Mouse (Mus musculus): ENCODE data around the gene Acap1. TPM values are rescaled to one million over a fixed set of nuclear protein-coding genes. Genes with fewer than 3 reads are reported as not detected.

Gene Acap1
- polyA plus RNA-seq, 1 experiment from 2014 or later = 0.73 TPM

DNA sequence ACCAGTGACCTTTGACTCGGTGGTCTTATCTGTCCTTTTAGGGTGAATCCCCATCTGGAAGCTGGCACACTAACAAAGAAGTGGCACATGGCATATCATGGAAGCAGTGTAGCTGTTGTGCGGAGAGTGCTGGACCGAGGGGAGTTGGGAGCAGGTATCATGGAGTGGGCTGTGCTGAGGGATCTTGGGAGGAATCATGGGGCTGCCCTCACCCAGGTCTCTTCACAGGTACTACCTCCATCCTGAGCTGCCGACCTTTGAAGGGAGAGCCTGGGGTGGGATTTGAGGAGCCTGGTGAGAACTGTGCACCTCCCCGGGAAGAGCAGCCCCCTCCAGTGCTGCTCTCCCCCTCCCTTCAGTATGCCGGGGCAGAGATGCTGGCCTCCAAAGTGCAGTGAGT is 16.4 kb upstream of the Acap1 start:
- H3K4me3 ChIP-seq = no peak overlapping the region
- no peak overlapping the region for H3K9ac ChIP-seq (replicated peaks)
- 94% methylated on average over 6 of the region's 6 CpGs for WGBS

DNA sequence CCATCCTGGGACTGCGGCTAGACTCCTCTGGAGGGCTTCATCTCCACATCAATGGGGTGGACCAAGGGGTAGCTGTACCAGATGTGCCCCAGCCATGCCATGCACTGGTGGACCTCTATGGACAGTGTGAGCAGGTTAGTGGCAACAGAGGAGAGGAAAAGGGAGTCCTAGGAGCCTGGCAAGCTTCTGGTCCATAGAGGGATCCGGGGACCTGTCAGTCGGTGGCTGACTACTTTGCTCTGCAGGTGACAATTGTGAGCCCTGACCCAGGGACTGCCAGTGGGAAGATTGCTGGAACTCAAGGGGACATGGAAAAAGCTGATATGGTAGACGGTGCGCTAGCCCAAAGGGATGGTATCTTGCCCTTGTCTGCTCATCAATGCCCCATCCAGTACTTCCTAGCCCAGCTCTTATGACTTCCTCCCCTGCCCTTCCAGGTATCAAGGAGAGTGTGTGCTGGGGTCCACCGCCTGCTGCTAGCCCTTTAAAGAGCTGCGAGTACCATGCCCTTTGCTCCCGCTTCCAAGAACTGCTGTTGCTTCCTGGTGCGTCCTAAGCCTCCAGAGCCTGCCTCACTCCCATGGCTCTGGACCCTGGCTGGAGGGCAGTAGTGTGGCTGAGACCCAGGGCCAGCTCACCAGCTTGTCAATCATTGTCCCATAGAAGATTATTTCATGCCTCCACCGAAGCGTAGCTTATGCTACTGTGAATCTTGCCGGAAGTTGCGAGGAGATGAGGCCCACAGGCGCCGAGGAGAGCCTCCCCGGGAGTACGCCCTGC is 15.6 kb upstream of the Acap1 start:
- Histone ChIP-seq H3K4me1 (peaks cover 27% of the 10 kb centered on the region), H3K9ac (replicated peaks) (no peak overlapping the region), H3K36me3 (peaks cover 84% of the 10 kb centered on the region), H3K27me3 (no peaks in the 10 kb centered on the region), H3K4me3 (no peak overlapping the region), H3K9me3 (no peaks in the 10 kb centered on the region), H3K27ac (replicated peaks) (no peak overlapping the region), H3K4me2 (replicated peaks) (no peak overlapping the region)
- WGBS = 94% methylated on average over 17 of the region's 17 CpGs
- ATAC-seq (ENCODE audit: low FRiP score, low read depth) = no peak

More for the DNA sequence above, 16.4 kb upstream of the Acap1 start:
- no peak overlapping the region for H3K4me2 ChIP-seq (replicated peaks)
- peaks cover 32% of the 10 kb centered on the region for H3K4me1 ChIP-seq
- H3K27ac ChIP-seq (replicated peaks) = no peak overlapping the region
- H3K36me3 ChIP-seq = peaks cover 84% of the 10 kb centered on the region
- no peaks in the 10 kb centered on the region for H3K27me3 ChIP-seq
- no peaks in the 10 kb centered on the region for H3K9me3 ChIP-seq
- no peak for ATAC-seq (ENCODE audit: low FRiP score, low read depth)

DNA sequence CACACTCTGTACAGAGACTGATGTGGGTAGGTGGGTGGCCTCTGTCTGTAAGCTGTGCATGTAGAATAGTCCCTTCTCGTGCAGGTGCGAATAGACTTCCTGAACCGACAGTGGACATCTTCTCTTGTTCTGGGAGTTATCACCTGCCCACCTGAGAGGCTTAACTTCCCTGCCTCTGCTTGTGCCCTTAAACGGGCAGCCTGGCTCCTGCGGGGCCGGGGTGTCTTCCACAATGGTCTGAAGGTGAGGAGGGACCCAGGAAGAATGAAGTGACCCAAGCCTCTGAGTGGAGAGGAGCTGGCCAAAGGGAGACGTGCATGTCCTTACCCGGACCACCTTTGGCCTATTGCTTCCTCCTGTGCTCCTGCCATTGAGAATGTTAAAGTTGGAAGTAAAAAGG is 14.8 kb upstream of the Acap1 start:
- H3K4me1 ChIP-seq = peaks cover 19% of the 10 kb centered on the region
- no peaks in the 10 kb centered on the region for H3K9me3 ChIP-seq
- 0 out of 2 replicates have a peak overlapping the region, but pooled peaks have one; percentile 1 for H3K9ac ChIP-seq (replicated peaks)
- no peak for ATAC-seq (ENCODE audit: low FRiP score, low read depth)
- H3K27ac ChIP-seq (replicated peaks) = no peak overlapping the region
- peaks cover 84% of the 10 kb centered on the region for H3K36me3 ChIP-seq
- no peak overlapping the region for H3K4me2 ChIP-seq (replicated peaks)
- WGBS = 94% methylated on average over 8 of the region's 8 CpGs
- no peak overlapping the region for H3K4me3 ChIP-seq
- no peaks in the 10 kb centered on the region for H3K27me3 ChIP-seq

- Histone ChIP-seq H3K27ac (replicated peaks) (no peak overlapping the region), H3K4me3 (no peak overlapping the region), H3K4me1 (peaks cover 9% of the 10 kb centered on the region), H3K36me3 (peaks cover 92% of the 10 kb centered on the region), H3K4me2 (replicated peaks) (no peak overlapping the region), H3K9ac (replicated peaks) (no peak overlapping the region), H3K27me3 (no peaks in the 10 kb centered on the region), H3K9me3 (no peaks in the 10 kb centered on the region)
- ATAC-seq (ENCODE audit: low FRiP score, low read depth) = no peak
- WGBS = 90% methylated on average over 5 of the region's 5 CpGs
Observed at GRCm38 (mm10) chr11:69909174-69909573, 13.8 kb upstream of the Acap1 start.

DNA sequence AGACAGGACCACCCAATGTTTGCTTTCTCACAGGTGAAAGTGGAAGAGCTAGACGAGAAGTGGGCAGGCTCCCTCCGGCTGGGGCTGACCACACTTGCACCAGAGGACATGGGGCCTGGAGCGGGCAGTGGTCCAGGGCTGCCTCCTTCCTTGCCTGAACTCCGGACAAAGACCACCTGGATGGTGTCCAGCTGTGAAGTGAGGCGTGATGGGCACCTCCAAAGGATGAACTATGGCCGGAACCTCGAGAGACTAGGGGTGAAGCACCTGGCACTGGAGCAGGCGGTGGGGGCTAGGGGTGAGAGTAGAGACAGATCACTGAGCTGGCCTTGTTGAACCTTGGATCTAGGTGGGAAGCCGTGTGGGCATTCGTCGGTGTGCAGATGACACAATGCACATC is 13.3 kb upstream of the Acap1 start:
- Histone ChIP-seq H3K27me3 (no peaks in the 10 kb centered on the region), H3K36me3 (peaks cover 97% of the 10 kb centered on the region), H3K9ac (replicated peaks) (no peak overlapping the region), H3K27ac (replicated peaks) (no peak overlapping the region), H3K9me3 (no peaks in the 10 kb centered on the region), H3K4me3 (no peak overlapping the region), H3K4me1 (peaks cover 8% of the 10 kb centered on the region), H3K4me2 (replicated peaks) (no peak overlapping the region)
- 93% methylated on average over 11 of the region's 11 CpGs for WGBS
- no peak for ATAC-seq (ENCODE audit: low FRiP score, low read depth)

DNA sequence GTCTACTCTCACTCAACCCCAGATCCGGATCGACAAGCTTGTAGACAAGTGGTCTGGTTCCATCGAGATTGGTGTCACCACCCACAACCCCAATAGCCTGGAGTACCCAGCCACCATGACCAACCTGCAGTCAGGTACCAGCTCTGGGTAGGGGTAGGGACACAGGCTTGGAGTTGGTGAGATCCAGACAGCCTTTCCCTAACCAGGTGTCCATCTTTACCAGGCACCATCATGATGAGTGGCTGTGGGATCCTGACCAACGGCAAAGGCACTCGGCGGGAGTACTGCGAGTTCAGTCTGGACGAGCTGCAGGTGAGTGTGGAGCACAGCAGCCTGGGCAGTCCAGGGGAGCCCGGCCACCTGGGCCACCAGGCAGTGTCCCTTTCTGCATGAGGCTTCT is 9.0 kb upstream of the Acap1 start:
- H3K9me3 ChIP-seq = no peaks in the 10 kb centered on the region
- H3K4me3 ChIP-seq = no peak overlapping the region
- H3K27me3 ChIP-seq = no peaks in the 10 kb centered on the region
- no peak overlapping the region for H3K4me2 ChIP-seq (replicated peaks)
- peaks cover 20% of the 10 kb centered on the region for H3K4me1 ChIP-seq
- no peak overlapping the region for H3K9ac ChIP-seq (replicated peaks)
- H3K36me3 ChIP-seq = peaks cover 64% of the 10 kb centered on the region
- H3K27ac ChIP-seq (replicated peaks) = no peak overlapping the region
- 97% methylated on average over 9 of the region's 9 CpGs for WGBS
- no peak for ATAC-seq (ENCODE audit: low FRiP score, low read depth)

DNA sequence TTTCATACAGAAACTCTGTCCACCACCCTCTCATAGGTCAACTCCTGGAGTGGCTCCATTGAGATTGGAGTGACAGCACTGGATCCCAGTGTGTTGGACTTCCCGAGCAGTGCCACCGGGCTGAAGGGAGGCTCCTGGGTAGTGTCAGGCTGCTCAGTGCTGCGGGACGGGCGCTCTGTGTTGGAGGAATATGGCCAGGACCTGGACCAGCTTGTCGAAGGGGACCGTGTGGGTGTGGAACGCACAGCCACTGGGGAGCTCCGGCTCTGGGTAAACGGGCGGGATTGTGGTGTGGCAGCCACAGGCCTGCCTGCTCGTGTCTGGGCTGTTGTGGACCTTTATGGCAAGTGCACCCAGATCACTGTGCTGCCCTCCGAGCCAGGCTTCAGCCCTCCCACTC is 7.6 kb upstream of the Acap1 start:
- no peak for ATAC-seq (ENCODE audit: low FRiP score, low read depth)
- H3K9me3 ChIP-seq = no peaks in the 10 kb centered on the region
- H3K27me3 ChIP-seq = no peaks in the 10 kb centered on the region
- H3K4me2 ChIP-seq (replicated peaks) = peak overlapping the region; percentile 82
- H3K36me3 ChIP-seq = peaks cover 50% of the 10 kb centered on the region
- 93% methylated on average over 13 of the region's 13 CpGs for WGBS
- H3K9ac ChIP-seq (replicated peaks) = peak overlapping the region; percentile 95; the same call in 1 of the 2 replicates
- no peak overlapping the region for H3K27ac ChIP-seq (replicated peaks)
- peaks cover 27% of the 10 kb centered on the region for H3K4me1 ChIP-seq
- peak overlapping the region; percentile 94 for H3K4me3 ChIP-seq

- ATAC-seq (ENCODE audit: low FRiP score, low read depth) = no peak; the same call in none of the 2 replicates
- peak overlapping the region; percentile 95 for H3K9ac ChIP-seq (replicated peaks)
- no peaks in the 10 kb centered on the region for H3K27me3 ChIP-seq
- peaks cover 27% of the 10 kb centered on the region for H3K4me1 ChIP-seq
- H3K36me3 ChIP-seq = peaks cover 40% of the 10 kb centered on the region
- peak overlapping the region; percentile 82 for H3K4me2 ChIP-seq (replicated peaks)
- WGBS = under 1% methylated on average over 39 of the region's 39 CpGs
- H3K9me3 ChIP-seq = no peaks in the 10 kb centered on the region
- peak overlapping the region; percentile 94 for H3K4me3 ChIP-seq
- H3K27ac ChIP-seq (replicated peaks) = peak overlapping the region; percentile 96
Observed at GRCm38 (mm10) chr11:69901993-69902392, 6.7 kb upstream of the Acap1 start.

DNA sequence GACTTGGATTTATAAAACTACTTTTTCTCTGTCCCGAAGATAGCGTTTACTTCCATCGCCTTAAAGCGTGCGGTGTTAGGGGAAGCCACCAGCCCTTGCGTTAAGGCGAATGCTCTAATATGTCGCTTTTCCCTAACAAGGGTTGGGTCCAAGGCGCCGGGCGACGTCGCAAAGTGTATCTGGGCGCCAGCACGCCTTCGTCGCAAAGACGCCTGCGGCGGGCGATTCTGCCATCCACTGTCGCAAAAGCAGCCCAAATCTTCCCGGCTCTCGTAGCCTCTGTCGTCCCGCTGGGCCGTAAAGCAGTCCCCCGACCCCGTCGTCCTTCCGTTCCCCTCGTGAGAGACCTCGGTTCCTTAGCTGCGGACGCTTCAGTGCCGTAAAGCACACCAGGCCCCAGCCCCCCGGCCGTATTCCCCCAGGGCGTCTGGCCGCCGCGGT is 6.1 kb upstream of the Acap1 start:
- peaks cover 27% of the 10 kb centered on the region for H3K4me1 ChIP-seq

DNA sequence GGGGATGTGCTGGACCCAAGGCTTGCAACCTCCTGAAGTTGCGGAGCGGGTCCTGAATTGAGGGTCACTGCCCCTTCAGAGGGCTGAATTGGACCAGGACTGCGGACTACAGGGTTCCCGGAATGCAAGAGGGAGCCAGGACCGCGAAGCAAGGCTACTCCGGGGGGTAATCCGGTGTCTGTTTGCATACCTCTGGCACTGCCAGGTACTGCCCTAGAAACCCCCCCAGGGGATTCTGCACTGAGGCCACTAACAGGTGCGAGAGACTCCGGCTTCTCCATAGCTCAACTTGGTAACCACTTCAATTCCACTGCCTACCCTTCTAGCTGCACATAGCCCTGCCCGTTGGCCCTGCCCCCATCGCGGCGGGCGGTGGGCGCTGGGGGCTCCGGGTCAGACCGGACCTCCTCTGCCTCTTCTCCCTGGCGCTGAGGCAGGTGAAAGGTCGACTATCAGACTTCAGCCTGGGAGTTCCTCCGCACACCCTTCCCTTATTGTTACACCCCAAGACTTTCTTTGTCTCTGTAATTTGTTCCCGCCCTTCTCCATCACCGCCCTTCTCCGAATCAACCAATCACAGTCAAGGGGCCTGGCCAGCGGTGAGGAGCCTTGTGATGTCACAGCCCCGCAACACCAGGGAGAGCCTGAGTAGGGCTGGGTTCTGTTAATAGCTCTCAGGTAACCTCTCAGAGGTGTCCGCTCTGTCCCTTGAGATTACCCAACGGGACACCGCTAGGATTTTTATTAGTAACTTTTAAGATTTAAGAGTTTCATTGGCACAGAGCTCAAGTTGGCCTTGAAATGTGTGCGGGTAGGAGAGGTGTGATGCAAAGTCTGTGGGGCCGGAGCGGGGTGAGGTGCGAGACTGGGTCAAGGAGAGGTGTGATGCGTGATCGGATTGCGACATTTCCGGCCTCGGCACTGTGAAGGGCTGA is 5.4 kb upstream of the Acap1 start, which contains the start of the genes 2810408A11Rik and Neurl4:
TSS of gene 2810408A11Rik (minus strand) at position 517 of the 935 bp plus-strand sequence.
TSS of gene Neurl4 (plus strand) at position 602 of the 935 bp plus-strand sequence.
- Histone ChIP-seq H3K4me3 (peak within 1 kb of the TSS; percentile 94), H3K27ac (replicated peaks) (peak within 1 kb of the TSS; percentile 96), H3K9ac (replicated peaks) (peak within 1 kb of the TSS; percentile 95), H3K9me3 (no peaks in the 10 kb centered on the region), H3K27me3 (no peaks in the 10 kb centered on the region), H3K36me3 (peaks cover 28% of the 10 kb centered on the region), H3K4me1 (peaks cover 27% of the 10 kb centered on the region), H3K4me2 (replicated peaks) (peak within 1 kb of the TSS; percentile 82)
- ATAC-seq (ENCODE audit: low FRiP score, low read depth) = peak; percentile 91
- WGBS = under 1% methylated on average over 38 of the region's 38 CpGs

More for the DNA sequence above, 6.1 kb upstream of the Acap1 start:
- peak overlapping the region; percentile 82 for H3K4me2 ChIP-seq (replicated peaks)
- H3K27me3 ChIP-seq = no peaks in the 10 kb centered on the region
- peak overlapping the region; percentile 94 for H3K4me3 ChIP-seq
- H3K9me3 ChIP-seq = no peaks in the 10 kb centered on the region
- ATAC-seq (ENCODE audit: low FRiP score, low read depth) = peak; percentile 76
- peaks cover 35% of the 10 kb centered on the region for H3K36me3 ChIP-seq
- peak overlapping the region; percentile 96 for H3K27ac ChIP-seq (replicated peaks)
- under 1% methylated on average over 42 of the region's 42 CpGs for WGBS
- peak overlapping the region; percentile 95 for H3K9ac ChIP-seq (replicated peaks)

- peaks cover 27% of the 10 kb centered on the region for H3K4me1 ChIP-seq
- 27% methylated on average over 4 of the region's 4 CpGs for WGBS
Observed at GRCm38 (mm10) chr11:69899870-69900269, 4.5 kb upstream of the Acap1 start.

More at GRCm38 (mm10) chr11:69899870-69900269, 4.5 kb upstream of the Acap1 start:
- Histone ChIP-seq H3K4me2 (replicated peaks) (peak overlapping the region; percentile 82), H3K9me3 (no peaks in the 10 kb centered on the region), H3K27ac (replicated peaks) (no peak overlapping the region), H3K36me3 (peaks cover 20% of the 10 kb centered on the region), H3K4me3 (peak overlapping the region; percentile 94), H3K27me3 (no peaks in the 10 kb centered on the region), H3K9ac (replicated peaks) (peak overlapping the region; percentile 95)
- ATAC-seq (ENCODE audit: low FRiP score, low read depth) = no peak

All from midbrain, embryonic 12.5 days (tissue).